Mouse (Mus musculus) cerebral cortex, adult 2 months (tissue): ENCODE data around the gene Esyt1.

Experiments used
- WGBS: fragments of 180-500 bp; shearing (Covaris S2); methylation state at CpG from one replicate; pipeline ENCODE4 v1.1.7; 2018; 5-methylcytosine and 5-hydroxymethylcytosine counted together

Esyt1 gene

DNA sequence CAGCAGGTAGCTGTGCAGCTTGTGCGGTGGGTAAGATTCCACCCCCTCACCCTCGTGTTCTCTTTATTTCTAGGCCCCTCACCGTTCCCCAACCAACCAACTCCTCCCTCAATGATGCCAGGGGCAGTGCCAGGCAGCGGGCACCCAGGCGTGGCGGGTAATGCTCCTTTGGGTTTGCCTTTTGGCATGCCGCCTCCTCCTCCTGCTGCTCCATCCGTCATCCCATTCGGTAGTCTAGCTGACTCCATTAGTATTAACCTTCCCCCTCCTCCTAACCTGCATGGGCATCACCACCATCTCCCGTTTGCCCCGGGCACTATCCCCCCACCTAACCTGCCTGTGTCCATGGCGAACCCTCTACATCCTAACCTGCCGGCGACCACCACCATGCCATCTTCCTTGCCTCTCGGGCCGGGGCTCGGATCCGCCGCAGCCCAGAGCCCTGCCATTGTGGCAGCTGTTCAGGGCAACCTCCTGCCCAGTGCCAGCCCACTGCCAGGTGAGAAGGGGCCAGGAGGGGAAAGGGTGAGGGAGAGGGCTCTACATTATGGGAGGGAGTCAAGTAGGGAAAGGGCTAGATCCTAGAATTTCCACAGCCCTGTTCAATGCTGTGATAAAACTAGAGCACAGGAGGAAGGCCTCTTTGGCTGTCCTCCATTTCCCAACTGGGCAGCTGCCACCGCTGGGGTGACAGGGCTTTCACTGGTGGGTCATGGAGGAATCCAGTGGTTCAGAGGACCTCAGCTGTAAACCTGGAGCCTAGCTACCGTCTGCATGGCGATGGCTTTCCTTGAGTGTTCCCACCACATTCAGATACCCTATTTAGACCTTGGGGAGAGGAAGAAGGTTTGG lies 37.6 kb downstream of the Esyt1 start:
- WGBS: 71% methylated on average over 22 of the region's 22 CpGs

DNA sequence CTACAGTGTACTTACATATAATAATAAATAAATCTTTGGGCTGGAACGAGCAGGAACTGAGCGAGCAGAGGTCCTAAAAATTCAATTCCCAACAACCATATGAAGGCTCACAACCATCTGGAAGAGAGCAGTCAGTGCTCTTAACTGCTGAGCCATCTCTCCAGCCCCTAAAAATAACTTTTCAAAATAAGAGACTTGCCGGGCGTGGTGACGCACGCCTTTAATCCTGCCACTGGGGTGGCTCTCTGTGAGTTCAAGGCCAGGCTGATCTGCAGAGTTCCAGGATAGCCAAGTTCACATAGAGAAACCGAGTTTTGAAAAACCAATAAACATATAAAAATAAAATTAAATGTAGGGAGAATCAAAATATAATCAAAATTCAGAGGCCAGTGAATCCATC lies 39.3 kb downstream of the Esyt1 start:
- 45% methylated on average over 7 of the region's 7 CpGs for WGBS

GRCm38 (mm10) chr10:128474366-128474765 lies 51.3 kb downstream of the Esyt1 start:
- WGBS: 85% methylated on average over 12 of the region's 12 CpGs

DNA sequence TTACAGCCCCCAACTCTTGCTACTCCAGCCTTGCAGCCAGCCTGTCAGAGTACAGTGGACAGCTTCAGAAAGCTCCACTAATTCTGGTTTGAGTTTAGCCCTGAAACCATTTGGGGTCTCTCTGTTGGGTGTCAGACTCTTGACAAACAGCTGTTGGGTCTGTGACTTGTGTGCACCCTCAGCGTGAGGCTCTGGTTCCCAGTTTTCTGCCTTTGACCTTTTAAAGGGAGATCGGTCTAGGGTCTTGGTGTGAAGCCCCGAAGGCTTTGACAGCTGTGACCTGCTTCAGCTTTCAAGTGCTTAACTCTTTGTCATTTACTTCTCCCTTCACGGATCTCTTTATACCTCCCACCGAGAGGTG lies 65.4 kb downstream of the Esyt1 start:
- 4% methylated on average over 5 of the region's 5 CpGs for WGBS
